Mouse (Mus musculus): ENCODE results near the gene Vmn1r189. TPM values are rescaled to one million over a fixed set of nuclear protein-coding genes. Genes with fewer than 3 reads are reported as not detected.
"Not testable (repeated sequence)": the region's sequence is repeated elsewhere in the genome, so short reads cannot be mapped to it uniquely, and the experiment has no call there.

Vmn1r189 gene
- not detected in 2 replicates for polyA plus RNA-seq (2015; fragmentation: Nextera tagmentation; extraction: Ambion mirVana)

DNA sequence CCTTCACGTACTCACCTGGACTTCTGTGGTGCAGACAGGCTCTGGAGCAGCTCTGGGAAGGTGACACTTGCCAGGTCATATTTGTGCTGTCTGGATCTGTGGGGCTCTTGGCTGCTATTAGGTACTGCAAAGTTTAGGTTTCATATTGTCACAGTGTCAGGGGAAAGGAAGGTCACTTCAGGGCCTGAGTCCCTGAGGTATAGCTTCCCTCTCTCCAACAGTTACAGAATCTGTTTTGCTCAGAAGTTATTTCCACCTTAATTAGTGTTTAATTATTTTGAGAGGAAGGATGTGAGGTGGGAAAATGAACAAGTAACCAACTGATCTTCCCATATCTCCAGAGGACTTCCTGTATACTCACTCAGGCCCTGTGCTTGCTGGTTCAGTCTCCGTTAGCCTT is at the start of gene Vmn1r189:
Gene Vmn1r189, minus strand, starts transcription at position 101 of the 400 bp plus-strand sequence.
- H3K9ac ChIP-seq (replicated peaks; ENCODE audit: low read length); H3K4me2 ChIP-seq (replicated peaks; ENCODE audit: low read depth, low read length); H3K4me3 ChIP-seq (ENCODE audit: low read length); H3K27ac ChIP-seq (ENCODE audit: low read length); ATAC-seq (ENCODE audit: low FRiP score, low TSS enrichment); H3K9me3 ChIP-seq (ENCODE audit: low read length); H3K36me3 ChIP-seq (ENCODE audit: insufficient read depth, low read length); H3K27me3 ChIP-seq (ENCODE audit: insufficient read depth, low read length); H3K4me1 ChIP-seq (ENCODE audit: insufficient read depth, low read length): not testable (repeated sequence)
- 88% methylated on average over 1 of the region's 2 CpGs for WGBS

DNA sequence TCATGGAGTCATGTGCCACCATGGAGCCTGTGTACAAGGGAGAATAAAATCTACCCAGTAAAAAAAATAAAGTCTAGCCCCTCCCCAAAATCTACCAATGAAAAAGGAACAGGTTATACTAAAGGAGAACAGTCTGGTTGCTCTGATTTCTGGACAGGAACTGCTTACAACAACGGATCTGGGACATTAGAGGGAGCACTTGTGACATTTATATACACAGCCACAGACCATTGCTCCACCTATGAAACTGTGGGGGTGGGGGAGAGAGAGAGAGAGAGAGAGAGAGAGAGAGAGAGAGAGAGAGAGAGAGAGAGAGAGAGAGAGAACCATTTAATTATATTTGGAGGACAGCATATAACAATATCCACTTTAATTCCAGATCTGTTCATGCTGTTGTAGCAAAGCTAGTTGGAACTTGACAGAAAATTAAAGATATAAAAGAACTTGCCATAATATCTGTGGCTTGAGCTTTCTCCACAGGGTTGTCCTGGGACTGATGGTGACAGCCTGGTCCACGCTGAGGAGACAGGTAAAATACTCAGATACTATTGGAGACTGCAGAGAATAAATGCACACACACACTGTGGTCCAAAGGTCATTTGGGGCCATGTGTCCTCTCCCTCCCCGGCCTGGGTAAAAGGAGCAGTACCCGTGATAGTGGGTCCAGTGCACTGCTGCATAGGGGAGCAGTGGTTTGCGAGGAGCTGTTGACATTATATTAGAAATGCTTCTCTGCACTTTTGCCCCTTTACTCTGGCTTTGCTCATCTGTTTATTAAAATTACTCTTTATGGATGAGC is 31.1 kb upstream of the Vmn1r189 start:
- H3K4me3 ChIP-seq (ENCODE audit: low read length); H3K36me3 ChIP-seq (ENCODE audit: insufficient read depth, low read length); H3K9ac ChIP-seq (replicated peaks; ENCODE audit: low read length); H3K4me2 ChIP-seq (replicated peaks; ENCODE audit: low read depth, low read length); H3K27ac ChIP-seq (ENCODE audit: low read length); H3K4me1 ChIP-seq (ENCODE audit: insufficient read depth, low read length); ATAC-seq (ENCODE audit: low FRiP score, low TSS enrichment); H3K27me3 ChIP-seq (ENCODE audit: insufficient read depth, low read length); H3K9me3 ChIP-seq (ENCODE audit: low read length): not testable (repeated sequence)
- 67% methylated on average over 5 of the region's 5 CpGs for WGBS

DNA sequence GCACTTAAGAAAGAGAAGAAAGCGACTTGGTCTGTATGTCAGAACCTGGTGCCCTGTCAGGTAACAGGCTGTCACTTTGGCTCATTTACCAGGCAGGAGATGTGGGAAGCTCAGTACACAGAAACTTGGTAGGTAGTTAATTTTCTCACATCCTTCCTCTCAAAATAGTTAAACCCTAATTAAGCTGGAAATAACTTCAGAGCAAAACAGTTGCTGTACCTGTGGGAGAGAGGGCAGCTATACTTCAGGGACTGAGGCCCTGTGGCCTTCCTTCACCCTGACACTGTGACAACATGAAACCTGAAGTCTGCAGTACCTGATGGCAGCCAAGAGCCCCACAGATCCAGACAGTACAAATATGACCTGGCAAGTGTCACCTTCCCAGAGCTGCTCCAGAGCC is 21.5 kb downstream of the Vmn1r189 start, which contains the start of gene Vmn1r188:
Gene Vmn1r188, plus strand, starts transcription at position 301 of the 400 bp plus-strand sequence.
- not testable (repeated sequence) for H3K36me3 ChIP-seq (ENCODE audit: insufficient read depth, low read length); H3K4me3 ChIP-seq (ENCODE audit: low read length); H3K27ac ChIP-seq (ENCODE audit: low read length); H3K9ac ChIP-seq (replicated peaks; ENCODE audit: low read length); H3K27me3 ChIP-seq (ENCODE audit: insufficient read depth, low read length); ATAC-seq (ENCODE audit: low FRiP score, low TSS enrichment); H3K9me3 ChIP-seq (ENCODE audit: low read length); H3K4me1 ChIP-seq (ENCODE audit: insufficient read depth, low read length); H3K4me2 ChIP-seq (replicated peaks; ENCODE audit: low read depth, low read length)
- WGBS: 83% methylated on average over 1 of the region's 1 CpGs

DNA sequence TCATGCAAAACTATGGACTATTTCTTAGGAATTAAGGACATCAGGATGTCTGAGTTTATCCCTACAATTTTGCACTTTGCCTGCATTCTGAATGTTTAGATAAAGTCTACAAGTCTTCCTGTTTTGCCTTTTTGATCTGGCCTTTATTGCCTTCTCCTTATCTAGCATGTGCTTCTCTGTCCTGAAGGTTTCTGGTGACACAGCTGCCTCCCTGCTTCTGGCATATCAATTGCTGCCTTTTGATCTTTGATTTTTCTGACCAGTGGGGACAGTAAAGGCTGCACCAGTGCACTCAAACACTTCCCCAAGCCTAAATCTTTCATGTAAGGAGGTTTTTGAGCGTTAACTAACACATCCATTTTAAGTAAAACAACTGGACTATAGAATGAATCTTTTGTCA is 42.2 kb downstream of the Vmn1r189 start:
- Histone ChIP-seq H3K4me2 (replicated peaks; ENCODE audit: low read depth, low read length) (no peak overlapping the region), H3K27ac (ENCODE audit: low read length) (no peak overlapping the region), H3K9ac (replicated peaks; ENCODE audit: low read length) (no peak overlapping the region), H3K4me3 (ENCODE audit: low read length) (no peak overlapping the region), H3K9me3 (ENCODE audit: low read length) (no peaks in the 10 kb centered on the region), H3K36me3 (ENCODE audit: insufficient read depth, low read length) (no peaks in the 10 kb centered on the region), H3K27me3 (ENCODE audit: insufficient read depth, low read length) (no peaks in the 10 kb centered on the region), H3K4me1 (ENCODE audit: insufficient read depth, low read length) (no peaks in the 10 kb centered on the region)
- ATAC-seq (ENCODE audit: low FRiP score, low TSS enrichment): no peak
- WGBS: 45% methylated on average over 1 of the region's 1 CpGs

DNA sequence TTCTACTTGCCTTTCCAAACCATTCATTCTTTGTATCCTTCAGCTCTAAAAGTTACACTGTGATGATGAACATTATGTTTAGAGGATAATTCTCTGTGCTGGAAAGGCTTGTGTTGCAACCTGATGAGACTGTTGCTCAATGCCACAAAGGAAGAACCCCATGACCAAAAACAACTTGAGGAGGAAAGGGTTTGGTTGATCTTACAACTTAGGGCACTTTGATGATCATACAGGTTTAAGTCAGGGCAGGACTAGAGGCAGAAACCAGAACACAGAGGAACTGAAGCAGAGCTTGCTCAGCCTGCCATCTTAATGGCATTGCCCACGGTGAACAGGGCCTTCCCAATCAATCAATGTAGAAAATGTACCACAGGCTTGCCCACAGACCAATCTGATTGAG is 44.2 kb downstream of the Vmn1r189 start:
- no peaks in the 10 kb centered on the region for H3K36me3 ChIP-seq (ENCODE audit: insufficient read depth, low read length)
- H3K4me3 ChIP-seq (ENCODE audit: low read length): no peak overlapping the region
- ATAC-seq (ENCODE audit: low FRiP score, low TSS enrichment): no peak
- H3K9ac ChIP-seq (replicated peaks; ENCODE audit: low read length): no peak overlapping the region
- WGBS: 75% methylated on average over 1 of the region's 1 CpGs
- no peaks in the 10 kb centered on the region for H3K27me3 ChIP-seq (ENCODE audit: insufficient read depth, low read length)
- no peak overlapping the region for H3K27ac ChIP-seq (ENCODE audit: low read length)
- no peak overlapping the region for H3K4me2 ChIP-seq (replicated peaks; ENCODE audit: low read depth, low read length)
- H3K4me1 ChIP-seq (ENCODE audit: insufficient read depth, low read length): no peaks in the 10 kb centered on the region
- H3K9me3 ChIP-seq (ENCODE audit: low read length): no peaks in the 10 kb centered on the region

DNA sequence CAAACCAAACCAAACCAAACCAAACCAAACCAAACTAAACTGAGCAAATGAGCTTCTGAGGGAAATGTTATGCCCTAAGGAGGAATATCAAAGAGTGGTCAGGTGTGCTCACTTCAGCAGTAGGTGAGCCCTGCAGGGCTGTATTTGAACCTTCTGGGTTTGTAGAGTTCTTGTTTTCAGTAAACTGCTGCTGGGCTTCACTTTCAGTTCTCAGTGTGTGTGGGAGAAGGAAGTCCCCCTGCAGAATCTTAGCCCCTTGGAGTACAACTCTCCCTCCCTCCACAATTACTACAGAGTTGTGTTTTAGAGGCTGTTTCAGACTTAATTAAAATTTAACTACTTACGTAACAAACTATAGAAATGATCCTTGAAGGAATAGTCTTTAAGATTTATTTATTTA is 51.9 kb downstream of the Vmn1r189 start:
- WGBS: 95% methylated on average over 1 of the region's 1 CpGs

DNA sequence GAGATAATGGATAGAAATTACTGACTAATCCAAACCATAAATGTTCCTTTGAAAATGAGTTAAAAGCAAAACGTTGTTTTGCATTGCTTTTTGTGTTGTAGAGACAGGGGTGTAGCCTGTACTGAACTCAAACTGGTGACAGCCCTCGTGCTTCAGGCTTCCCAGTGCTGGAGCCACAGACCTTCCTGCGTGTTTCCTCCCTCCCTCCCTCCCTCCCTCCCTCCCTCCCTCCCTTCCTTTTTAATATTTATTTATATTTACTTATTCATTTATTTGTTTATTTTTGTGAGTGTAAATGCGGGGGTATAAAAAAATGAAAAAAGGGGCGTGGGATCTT is 54.1 kb downstream of the Vmn1r189 start:
- ATAC-seq (ENCODE audit: low FRiP score, low TSS enrichment): peak; percentile 31; the same call in 1 of the 2 replicates
- Histone ChIP-seq H3K4me3 (ENCODE audit: low read length) (peak overlapping the region; percentile 60), H3K4me2 (replicated peaks; ENCODE audit: low read depth, low read length) (peak overlapping the region; percentile 84), H3K36me3 (ENCODE audit: insufficient read depth, low read length) (no peaks in the 10 kb centered on the region), H3K27me3 (ENCODE audit: insufficient read depth, low read length) (no peaks in the 10 kb centered on the region), H3K9me3 (ENCODE audit: low read length) (no peaks in the 10 kb centered on the region), H3K27ac (ENCODE audit: low read length) (peak overlapping the region; percentile 93), H3K9ac (replicated peaks; ENCODE audit: low read length) (peak overlapping the region; percentile 78), H3K4me1 (ENCODE audit: insufficient read depth, low read length) (0 out of 2 replicates have a peak, but pooled peaks cover 3% of the 10 kb centered on the region)
- WGBS: 13% methylated on average over 5 of the region's 5 CpGs

More for the DNA sequence above, 51.9 kb downstream of the Vmn1r189 start:
- H3K9ac ChIP-seq (replicated peaks; ENCODE audit: low read length): no peak overlapping the region
- H3K4me1 ChIP-seq (ENCODE audit: insufficient read depth, low read length): 0 out of 2 replicates have a peak, but pooled peaks cover 3% of the 10 kb centered on the region
- no peaks in the 10 kb centered on the region for H3K36me3 ChIP-seq (ENCODE audit: insufficient read depth, low read length)
- ATAC-seq (ENCODE audit: low FRiP score, low TSS enrichment): no peak
- H3K4me3 ChIP-seq (ENCODE audit: low read length): no peak overlapping the region
- no peaks in the 10 kb centered on the region for H3K27me3 ChIP-seq (ENCODE audit: insufficient read depth, low read length)
- H3K27ac ChIP-seq (ENCODE audit: low read length): no peak overlapping the region
- H3K4me2 ChIP-seq (replicated peaks; ENCODE audit: low read depth, low read length): no peak overlapping the region
- no peaks in the 10 kb centered on the region for H3K9me3 ChIP-seq (ENCODE audit: low read length)

DNA sequence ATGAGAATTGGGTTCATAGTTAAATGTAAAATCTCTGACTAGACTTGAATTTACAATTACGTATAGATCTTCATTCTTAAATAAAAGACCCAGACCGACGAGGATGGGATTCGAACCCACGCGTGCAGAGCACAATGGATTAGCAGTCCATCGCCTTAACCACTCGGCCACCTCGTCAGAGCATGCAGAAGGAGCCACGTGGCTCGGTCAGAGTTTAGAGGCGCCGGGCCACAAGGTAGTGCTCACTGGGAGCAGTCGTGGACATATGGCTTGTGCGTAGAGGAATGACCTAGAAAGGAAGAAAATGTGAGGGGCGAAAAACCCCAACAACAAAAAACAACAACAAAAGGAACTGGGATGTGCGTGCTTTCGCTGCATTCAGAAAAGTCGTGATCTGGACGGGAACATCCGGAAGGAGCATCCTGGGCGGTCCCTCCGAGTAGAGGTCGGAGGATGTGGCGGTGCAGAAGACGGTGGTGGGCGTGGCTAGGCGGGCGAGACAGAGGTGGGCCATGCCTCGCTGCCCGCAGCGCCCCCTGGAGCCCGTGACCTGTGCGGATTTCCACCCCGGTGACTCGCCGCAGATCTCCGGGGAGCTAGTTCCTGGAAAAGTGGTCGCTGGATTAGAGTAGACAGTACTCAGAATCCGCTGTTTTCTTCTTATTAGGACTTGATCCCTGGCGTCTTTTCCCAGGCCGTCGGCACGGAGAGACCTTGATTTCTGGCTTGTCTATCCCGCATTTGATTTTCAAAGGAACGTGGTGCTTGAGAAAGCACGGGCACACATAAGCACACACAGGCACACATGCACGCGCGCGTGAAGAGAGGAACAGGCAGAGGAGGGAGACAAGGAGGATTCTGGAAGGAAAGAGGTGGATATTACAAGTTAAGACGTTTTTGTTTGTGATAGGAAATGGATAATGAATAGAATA is 54.8 kb downstream of the Vmn1r189 start:
- H3K9ac ChIP-seq (replicated peaks; ENCODE audit: low read length): peak overlapping the region; percentile 78
- H3K4me3 ChIP-seq (ENCODE audit: low read length): peak overlapping the region; percentile 60
- no peaks in the 10 kb centered on the region for H3K36me3 ChIP-seq (ENCODE audit: insufficient read depth, low read length)
- 0 out of 2 replicates have a peak, but pooled peaks cover 3% of the 10 kb centered on the region for H3K4me1 ChIP-seq (ENCODE audit: insufficient read depth, low read length)
- under 1% methylated on average over 52 of the region's 52 CpGs for WGBS
- peak overlapping the region; percentile 84 for H3K4me2 ChIP-seq (replicated peaks; ENCODE audit: low read depth, low read length)
- peak; percentile 96 for ATAC-seq (ENCODE audit: low FRiP score, low TSS enrichment)
- peak overlapping the region; percentile 93 for H3K27ac ChIP-seq (ENCODE audit: low read length)
- H3K9me3 ChIP-seq (ENCODE audit: low read length): no peaks in the 10 kb centered on the region
- no peaks in the 10 kb centered on the region for H3K27me3 ChIP-seq (ENCODE audit: insufficient read depth, low read length)
